Mouse (Mus musculus): Measurements from ENCODE around the gene Kcne1l.

Kcne1l gene

DNA sequence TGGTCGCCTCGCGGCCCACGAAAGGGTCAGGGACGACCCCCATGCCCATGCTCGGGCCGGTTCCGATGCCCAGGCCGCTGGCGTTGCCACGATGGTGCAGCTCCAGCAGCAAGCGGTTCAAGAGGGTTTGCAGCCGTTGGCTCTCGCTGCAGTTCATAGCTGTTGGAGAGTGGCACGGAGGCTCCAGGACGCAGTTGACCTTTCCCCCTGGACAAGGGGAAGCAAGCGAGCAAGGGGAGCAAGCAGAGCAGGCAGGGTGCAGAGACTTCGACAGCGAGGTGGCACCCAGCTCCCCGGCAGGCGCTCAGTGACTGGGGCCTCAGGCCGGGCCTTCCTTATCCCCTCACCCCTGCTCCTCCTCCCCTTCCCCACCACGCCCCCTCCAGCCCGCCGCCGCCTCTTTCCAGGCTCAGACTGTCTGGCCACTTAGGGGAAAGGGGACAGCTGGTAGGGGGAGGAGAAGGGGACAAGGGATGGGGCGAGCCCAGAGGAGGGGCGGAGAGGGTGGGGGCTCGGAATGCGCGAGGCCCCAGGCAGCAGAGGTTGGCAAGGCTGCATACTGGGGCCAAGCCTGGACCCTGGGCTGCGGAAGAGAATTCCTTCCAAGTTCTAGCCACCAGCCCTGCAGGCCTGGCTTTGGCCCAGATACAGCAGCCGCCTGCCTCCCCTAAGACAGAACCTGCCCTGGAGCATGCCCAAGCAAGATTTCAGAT is at the start of gene Kcne1l:
Gene Kcne1l, minus strand, starts transcription at position 426 of the 713 bp plus-strand sequence.
- no peak for DNase-seq

DNA sequence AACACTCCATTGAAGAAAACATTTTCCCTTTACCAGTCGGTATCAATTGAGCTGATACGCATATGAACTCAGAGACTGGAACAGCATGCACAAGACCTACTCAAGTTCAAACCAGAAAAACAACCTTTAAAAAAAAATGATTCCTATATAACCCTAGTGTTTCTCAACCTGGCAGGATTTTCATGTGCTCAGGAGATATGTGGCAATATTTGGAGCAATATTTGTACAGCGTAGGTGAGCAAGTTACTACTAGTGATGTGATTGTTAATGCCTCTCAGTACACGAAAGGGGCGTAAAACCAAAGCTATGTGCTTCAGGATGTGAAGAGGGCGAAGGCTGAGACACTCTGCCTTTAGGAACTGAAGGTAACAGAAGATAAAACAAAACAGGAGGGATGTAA is 30.1 kb upstream of the Kcne1l start:
- no peak for DNase-seq

DNA sequence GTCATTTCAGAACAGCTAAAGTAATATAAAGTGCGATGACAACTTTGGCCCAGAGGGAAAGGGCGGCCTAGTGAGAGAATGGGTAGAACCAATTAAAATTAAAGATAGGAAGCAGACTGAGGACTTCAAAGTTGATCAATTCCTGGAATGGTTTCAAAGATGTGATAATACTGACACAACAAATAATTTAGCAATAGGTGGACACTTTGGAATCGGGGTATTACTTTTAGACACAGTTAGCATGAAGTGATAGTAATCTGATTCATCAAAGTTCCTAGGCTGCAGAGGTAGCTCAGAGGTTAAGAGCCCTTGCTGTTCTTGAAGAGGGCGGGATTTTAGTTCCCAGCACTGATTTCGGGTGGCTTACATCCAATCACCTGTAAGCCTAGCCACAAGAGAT is 29.4 kb upstream of the Kcne1l start:
- DNase-seq = no peak

DNA sequence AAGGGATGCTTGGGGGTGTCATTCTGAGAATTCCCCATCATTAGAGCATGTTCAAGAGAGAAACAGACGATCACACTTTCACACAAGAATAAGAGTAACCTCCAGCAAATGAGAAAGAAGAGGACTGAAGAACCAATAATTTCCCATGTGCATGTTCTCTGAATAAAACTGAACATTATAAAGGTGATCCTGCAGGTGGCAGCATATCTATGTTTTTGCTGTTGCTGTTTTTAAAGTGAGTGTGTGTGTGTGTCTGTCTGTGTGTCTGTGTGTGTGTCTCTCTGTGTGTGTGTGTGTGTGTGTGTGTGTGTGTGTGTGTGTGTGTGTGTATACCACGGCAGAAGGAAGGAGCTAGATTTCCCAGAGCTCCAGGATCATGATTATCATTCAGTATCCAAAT is 19.7 kb upstream of the Kcne1l start:
- DNase-seq = no peak

DNA sequence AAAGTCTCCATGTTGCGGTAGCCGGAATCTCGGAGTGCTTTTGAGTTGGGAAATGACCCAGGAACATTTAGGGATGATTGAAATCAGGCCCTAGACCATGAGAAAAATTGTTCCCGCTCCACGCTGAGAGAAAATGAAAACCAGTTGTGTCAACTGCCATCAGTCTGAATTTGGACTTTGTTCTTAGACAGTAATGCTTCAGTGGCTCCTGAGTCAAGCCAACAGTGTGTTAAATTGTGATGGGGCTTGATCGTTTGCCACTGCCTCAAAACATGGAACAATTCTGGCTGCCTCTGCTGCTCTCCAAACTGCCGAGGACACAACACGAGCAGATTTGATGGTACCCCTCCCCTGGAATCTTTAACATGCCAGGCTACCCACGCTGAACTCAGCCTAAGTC is 10.0 kb upstream of the Kcne1l start:
- peak; percentile 21 for DNase-seq

DNA sequence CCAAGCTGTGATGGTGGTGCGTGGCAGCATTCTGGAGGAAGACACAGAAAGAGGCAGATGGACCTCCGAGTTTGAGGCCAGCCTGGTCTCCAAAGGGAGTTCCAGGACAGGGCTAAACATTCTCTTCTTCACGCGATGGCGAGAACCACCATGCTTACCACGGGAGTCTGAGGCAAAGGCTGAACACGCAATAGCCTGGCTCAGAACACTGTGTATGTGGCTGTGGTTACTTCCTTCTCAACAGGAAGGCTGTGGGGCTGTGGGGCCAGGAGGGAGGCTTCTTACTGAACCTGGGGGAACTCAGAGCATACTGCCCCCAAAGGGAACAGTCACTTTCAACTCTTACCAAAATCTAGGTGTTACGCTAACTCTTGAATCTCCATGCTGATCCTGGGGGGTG is 9.2 kb upstream of the Kcne1l start:
- no peak for DNase-seq

DNA sequence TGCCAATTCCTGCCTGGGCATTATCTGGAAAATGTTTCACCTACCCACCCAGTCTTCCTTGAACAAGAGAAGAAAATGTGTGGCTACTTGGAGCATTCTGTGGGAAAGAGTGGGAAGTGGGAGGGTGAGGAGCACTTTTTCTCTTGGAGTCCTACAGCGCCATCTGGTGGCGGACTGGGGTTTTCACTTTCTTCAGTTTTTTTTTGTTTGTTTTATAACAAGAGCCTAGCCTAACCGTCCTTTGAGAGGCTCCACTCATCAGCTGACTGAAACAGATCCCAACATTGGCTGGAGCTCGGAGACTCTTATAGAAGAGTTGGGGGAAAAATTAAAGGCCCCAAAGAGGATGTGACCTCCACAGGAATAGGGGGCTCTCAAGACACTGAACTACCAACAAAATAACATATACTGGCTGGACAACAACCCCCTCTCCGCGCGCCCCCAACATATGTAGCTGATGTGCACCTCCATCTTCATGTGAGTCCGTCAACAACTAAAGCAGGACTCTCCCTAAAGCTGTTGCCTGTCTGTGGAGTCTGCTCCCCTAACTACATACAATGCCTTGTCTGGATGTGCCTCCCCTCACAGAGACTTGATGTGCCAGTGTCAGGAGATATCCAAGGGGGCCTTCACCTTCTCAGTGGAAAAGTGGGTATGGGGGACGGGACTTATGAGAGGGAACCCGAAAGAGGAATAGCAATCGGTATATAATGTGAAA is 8.4 kb upstream of the Kcne1l start:
- DNase-seq = peak; percentile 76

DNA sequence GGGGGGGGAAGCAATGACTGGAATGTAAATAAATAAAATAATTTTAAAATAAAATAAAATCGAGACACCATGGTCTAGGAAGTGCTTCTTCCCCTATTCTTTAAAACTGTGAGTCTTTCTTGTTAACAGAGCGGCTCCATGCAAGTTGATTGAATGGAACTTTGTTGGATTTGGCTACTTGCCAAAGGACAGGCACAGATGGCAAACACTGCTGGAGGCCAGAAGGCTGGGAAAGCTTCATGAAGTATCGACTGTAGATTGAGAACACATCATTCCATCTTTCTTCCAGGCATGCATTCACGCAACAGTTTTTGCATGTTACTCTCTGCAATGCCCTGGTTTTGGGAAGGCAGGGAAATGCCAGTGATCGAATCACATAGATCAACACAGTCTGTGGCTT is 4.3 kb upstream of the Kcne1l start:
- DNase-seq = no peak

DNA sequence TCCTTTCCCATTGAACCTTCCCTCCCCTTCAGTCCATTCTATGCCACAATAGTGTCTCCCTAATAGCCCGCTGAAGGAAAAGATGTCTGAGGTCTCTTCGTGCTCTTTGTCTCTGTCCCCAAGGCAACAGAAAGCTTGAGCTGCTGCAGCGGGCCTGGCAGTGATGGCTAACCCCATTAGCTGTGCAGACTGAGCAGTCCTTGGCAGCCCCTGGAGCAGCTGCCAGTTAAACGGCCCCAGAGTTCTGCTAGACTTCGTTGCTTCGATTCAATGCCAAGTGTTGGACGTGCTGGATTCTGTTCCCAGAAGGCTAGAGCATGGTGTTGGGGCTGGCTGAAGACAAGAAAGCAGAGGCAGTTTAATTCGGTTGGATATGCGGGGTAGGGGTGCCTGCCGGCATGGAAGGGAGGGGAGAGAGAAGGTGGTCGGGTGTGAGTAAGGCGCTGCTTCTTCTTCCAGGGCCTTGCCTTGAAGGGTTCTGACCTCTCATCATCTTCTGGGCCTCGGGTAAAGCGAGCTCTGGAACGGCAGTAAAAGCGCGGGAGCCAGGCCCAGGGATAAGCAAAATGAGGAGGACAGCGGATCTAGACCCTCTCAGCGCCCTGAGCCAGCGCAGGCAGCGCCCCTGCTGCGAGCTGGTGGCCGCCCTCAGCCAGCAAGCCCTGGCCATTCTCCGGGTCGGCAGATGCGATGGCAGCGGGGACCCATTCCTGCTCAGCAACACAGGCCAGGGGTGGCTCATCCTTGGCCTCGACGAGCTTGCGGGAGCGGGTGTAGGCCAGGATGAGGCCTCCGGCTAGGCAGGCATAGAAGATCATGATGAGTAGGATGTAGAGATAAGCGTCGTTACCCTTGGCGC is 855 bp downstream of the Kcne1l start:
- no peak for DNase-seq

DNA sequence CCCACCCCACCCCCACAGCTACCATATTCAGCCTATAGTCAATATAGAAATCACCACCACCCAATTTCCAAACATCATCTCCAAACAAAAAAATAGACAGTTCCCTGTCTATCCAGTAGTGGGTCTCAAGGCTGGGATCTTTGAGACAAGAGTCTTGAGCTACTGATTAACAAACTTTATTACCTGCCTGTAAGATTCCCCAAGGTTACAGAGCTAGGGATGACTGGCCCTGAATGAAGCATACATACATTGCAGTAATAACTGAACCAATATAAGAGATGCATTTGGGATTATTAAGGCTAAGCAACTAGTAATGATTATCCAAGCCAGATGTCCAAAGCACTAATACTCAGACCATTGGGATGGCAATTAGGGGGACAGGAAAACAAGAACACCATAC is 1.5 kb downstream of the Kcne1l start:
- no peak for DNase-seq

DNA sequence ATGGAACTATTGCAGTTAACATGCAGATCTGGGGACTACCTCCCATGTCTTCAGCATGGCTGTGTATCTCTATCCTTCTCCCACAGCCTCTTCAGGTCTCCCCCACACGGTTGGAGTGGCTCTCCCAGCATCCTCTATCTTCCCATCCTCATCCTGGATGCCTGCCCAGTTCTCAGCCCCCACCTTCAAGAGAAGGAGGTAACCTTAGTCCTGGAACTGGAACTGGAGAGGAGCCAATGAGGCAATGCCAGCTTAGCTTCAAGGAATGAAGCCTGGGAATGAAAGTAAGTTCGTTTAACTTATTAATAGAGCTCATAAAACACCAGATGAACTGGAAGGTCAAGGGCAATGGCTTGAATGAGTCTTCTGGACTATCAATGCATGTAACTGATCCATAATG is 2.6 kb downstream of the Kcne1l start:
- DNase-seq = peak; percentile 38

DNA sequence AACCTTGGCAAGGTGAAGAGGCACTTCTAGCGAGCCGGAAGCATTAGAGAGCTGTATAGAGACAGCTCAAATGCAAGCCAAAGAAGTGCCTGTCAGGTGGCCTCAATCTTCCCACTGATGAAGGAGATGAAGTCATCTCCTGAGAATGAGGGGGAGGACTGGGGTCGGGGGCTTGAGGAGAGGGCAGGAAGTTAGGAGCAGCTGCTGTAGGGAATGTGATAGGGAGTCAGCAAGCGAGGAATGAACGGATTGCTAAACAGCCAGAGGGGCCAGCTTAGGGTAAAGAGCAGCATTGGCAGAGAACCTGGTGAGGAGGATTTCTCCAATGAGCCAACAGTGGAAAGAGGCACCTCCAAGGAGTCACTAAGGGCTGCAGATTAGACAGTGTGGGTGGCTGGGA is 20.2 kb downstream of the Kcne1l start:
- DNase-seq = no peak

DNA sequence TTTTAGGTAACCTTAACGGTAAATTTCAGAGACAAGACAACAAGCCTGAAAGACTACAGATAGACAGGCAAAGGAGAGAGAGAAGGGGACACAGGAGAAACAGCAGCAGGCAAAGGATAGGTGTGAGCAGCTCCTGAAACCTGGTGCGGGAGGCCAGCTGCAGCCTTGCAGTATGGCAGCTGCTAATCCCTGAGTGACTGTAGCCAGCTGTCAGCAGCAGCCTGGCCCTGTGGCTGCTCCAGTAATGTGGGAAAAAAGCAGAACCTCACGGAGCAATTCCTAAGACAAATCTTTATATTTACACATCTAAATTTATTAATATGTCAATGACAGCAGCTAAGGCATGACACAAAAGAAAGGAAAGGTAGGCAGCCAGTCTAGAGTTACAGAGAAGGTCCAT is 29.5 kb downstream of the Kcne1l start:
- no peak for DNase-seq

DNA sequence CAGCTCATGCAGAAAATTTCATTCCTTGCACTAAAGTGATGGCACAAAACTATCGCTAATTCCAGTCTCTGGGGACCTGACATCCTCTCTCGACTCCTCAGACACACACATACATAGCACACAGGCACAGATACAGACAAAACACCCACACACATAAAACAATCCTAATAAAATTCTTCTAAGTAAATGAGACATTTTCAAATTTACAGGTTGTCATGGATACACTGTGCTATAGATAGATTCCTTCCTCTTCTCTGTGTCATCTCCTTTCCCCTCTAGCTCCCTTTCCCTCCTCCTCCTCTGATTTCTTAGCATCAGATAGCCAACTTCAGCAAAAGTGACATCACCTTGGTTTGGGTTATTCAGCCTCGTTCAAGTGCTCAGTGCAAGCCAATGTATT is 30.1 kb downstream of the Kcne1l start:
- DNase-seq = no peak

Measured in kidney, adult 18-20 months (tissue).